Mouse (Mus musculus) brain, embryonic 14.5 days (tissue): ENCODE measurements around the gene Gstk1. TPM values are rescaled to one million over a fixed set of nuclear protein-coding genes. Genes with fewer than 3 reads are reported as not detected.
A peak's percentile ranks its signal among the peaks of the same experiment; 100 is the strongest.

Experiments used
- DNase-seq: peaks from one replicate; pipeline ENCODE4 v3.0.0-alpha.2; 2011; ENCODE audit warnings: low read depth
- CTCF ChIP-seq: fragments of 200-500 bp; IDR thresholded peaks from 2 replicates; pipeline ENCODE4 v1.5.1; 2012; ENCODE audit warnings: inconsistent platforms, mild to moderate bottlenecking, moderate library complexity, borderline replicate concordance; ENCODE audit not compliant: insufficient read depth, insufficient read length; ENCODE audit errors: extremely low read depth
- POLR2A ChIP-seq: fragments of 200-500 bp; IDR thresholded peaks from 2 replicates; pipeline ENCODE4 v1.6.1; 2012; ENCODE audit warnings: mild to moderate bottlenecking, inconsistent platforms, borderline replicate concordance; ENCODE audit not compliant: poor library complexity, insufficient read depth, insufficient read length, severe bottlenecking; ENCODE audit errors: extremely low read depth
- polyA plus RNA-seq: library from polyadenylated mRNA; depleted of rRNA; stranded (reverse); fragments of >200 nt; gene quantifications from 2 replicates; pipeline ENCODE4 v1.2.3, GENCODE M21; 2012; rRNA removed

The Gstk1 gene
- 6.7 and 7.1 TPM in 2 replicates for polyA plus RNA-seq

- TF ChIP-seq CTCF (no peak), POLR2A (no peak)
- peak; percentile 94 for DNase-seq
These were observed at the start of gene Gstk1 for GRCm38 (mm10) chr6:42245711-42246353. TSS of gene Gstk1 (plus strand) at chr6:42245935.

DNA sequence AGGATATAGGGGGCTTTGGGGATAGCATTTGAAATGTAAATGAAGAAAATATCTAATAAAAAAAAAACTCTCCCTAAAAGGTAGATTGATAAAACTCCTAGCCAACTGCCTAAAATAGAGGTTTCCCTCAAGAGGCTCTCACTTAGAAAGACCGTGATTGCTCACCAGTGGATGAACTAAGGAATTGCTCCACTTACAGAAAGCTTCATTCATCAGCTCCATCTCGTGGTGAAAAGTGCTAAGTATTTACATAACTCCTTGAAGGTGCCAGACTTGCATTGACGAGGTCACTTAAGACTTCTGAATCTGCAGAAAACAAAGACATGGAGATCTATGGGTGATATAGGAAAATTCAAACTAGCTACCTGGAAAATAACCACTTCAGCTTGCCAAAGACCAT, 48.0 kb upstream of the Gstk1 start:
- peak; percentile 64 for DNase-seq
- no peak for TF ChIP-seq POLR2A
- 0 out of 2 replicates have a peak, but pooled peaks have one; percentile 2 for TF ChIP-seq CTCF

GRCm38 (mm10) chr6:42199498-42199897, 46.2 kb upstream of the Gstk1 start:
- no peak for TF ChIP-seq CTCF
- TF ChIP-seq POLR2A, result no peak
- DNase-seq, result no peak

DNA sequence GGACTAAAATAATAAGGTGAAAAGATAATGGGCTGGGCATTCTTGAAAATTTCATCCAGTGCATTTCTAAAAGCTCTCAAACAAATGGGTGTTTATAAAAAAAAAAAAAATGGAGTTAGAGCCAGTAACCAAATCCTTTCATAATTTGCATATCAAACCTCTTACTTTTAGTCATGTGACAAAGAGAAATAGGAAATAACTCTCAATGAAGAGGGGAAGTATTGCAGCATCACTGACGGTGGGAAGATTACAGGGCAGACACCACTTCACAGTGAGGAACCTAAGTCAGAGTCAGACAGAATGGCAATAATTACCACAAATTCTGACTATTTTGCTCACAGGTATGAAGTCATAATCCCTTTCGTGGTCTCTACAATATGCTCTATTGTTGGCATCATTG, 30.7 kb upstream of the Gstk1 start, which contains the start of gene Tas2r144:
TSS of gene Tas2r144 (plus strand) at position 301 of the 400 bp plus-strand sequence.
- DNase-seq, result no peak
- TF ChIP-seq POLR2A, result no peak
- no peak for TF ChIP-seq CTCF

DNA sequence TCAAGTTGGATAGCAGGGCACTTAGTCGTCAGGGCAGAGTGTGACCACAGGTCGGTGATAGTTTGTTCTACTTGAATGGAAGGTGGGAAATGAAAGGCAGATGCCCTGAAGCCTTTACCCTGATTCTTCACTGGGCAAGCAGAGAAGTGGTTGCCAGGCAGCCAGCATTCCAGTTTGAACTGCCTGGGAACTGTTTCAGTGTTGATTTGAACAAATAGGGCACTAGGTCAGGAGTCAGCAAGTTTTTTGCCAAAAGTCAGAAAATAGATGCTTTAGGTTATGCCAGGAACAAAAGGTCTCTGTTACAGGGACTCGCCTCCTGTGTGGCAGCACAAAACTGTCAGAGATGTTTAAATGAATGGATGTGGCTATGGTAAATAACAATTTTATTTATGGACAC, 23.4 kb upstream of the Gstk1 start:
- DNase-seq, result no peak
- TF ChIP-seq POLR2A (no peak), CTCF (no peak)

- no peak for TF ChIP-seq CTCF
- TF ChIP-seq POLR2A, result no peak
- DNase-seq, result no peak
These were observed 20.7 kb upstream of the Gstk1 start for GRCm38 (mm10) chr6:42225046-42225445.

DNA sequence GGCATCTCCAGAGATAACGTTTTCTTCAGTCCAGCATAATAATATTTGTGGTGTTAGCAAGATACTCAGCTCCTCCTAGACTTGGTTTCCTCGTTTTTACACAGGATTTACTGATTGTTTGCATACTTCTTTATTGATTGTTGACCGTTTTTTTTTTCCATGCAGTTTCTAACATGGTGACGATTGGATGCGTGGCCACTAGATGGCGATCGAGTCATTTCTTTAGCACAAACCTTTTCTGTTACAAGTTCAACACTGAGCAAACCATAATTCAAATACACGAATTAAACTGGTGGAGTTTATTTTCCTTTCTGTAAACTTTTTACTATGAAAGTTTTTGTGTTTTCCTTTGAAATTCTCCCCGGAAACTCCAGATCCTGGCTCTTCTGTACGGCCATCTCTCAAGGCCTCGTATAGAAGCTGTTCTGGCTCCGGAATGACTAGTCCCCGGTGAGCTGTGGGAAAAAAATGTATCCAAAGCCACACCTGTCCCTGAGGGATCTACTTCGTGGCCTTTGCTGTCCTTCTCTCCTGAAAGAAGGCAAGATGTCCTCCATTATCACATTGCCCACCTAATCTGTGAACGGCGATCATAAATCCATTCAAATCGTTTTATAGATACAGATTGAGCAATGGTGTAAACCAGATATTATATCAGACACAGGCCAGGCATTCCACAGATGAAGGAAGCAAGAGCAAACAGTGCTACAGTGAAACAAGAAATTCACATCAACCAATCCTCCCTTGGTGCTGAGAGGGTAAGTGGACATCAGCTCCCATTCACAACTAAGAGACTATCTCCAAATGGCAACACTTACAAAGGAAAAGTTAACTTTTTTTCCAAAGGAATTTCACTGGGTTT, 18.3 kb upstream of the Gstk1 start:
- TF ChIP-seq CTCF (peak; percentile 75; the same call in 1 of the 2 replicates), POLR2A (no peak)

DNA sequence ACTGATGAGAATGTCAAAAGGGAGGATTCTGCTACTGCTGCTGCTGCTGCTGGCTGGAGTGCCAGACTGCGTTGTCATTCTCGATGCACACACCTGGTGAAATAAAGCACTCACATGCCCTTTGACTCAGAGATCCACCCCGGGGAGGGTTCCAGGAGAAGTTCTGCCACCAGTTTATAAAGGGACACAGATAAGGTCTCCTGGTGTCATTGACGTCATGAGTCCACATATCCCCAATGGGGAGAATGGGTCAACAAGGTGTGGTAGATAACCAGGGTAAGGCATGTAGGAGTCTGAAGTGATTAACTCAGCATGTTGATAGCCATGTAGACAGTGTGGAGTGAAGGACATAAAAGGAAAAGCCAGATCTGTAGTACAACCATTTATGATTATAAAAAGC, 16.1 kb upstream of the Gstk1 start:
- no peak for TF ChIP-seq CTCF
- no peak for TF ChIP-seq POLR2A
- DNase-seq, result no peak

More for the DNA sequence above, 18.3 kb upstream of the Gstk1 start:
- DNase-seq, result peak; percentile 86

GRCm38 (mm10) chr6:42231191-42231590, 14.5 kb upstream of the Gstk1 start:
- peak; percentile 66 for DNase-seq
- TF ChIP-seq CTCF (no peak), POLR2A (no peak)

GRCm38 (mm10) chr6:42237276-42237805, 8.4 kb upstream of the Gstk1 start:
- DNase-seq, result no peak
- TF ChIP-seq POLR2A (no peak), CTCF (no peak)
